In genomic region chr2:78205125-78205524, GRCm38 (mm10) we compare ENCODE assay signal across 19 mouse cellular contexts.
"Had no signal": no experiment of that assay in that cellular context is flagged by ENCODE, and none has a peak within 500 bp of the region (broad histone marks: within the 10 kb centered on the region; RNA-seq: fewer than 3 reads in every experiment).

No protein-coding gene starts in this region.

- ATAC-seq: hindbrain, embryonic 16.5 days; intestine, embryonic 15.5 days; liver, postnatal 0 days; lung, postnatal 0 days; midbrain, embryonic 15.5 days had no signal

- H3K27ac ChIP-seq: intestine, embryonic 15.5 days; kidney, embryonic 15.5 days; limb, embryonic 12.5 days; limb, embryonic 15.5 days; liver, embryonic 14.5 days; macrophage; midbrain, embryonic 12.5 days; midbrain, embryonic 15.5 days; neural tube, embryonic 13.5 days had no signal

- H3K27me3 ChIP-seq: intestine, embryonic 15.5 days; kidney, embryonic 15.5 days; limb, embryonic 12.5 days; limb, embryonic 15.5 days; midbrain, embryonic 12.5 days; midbrain, embryonic 15.5 days; neural tube, embryonic 13.5 days had no signal

- DNase-seq: kidney, postnatal 4 days; left cerebral cortex, postnatal 4 days; liver, postnatal 0 days; retina, postnatal 1 day; right cerebral cortex, postnatal 25 days; spleen, adult 18-20 months; thymus, postnatal 25 days had no signal

- H3K4me1 ChIP-seq: intestine, embryonic 15.5 days; kidney, embryonic 15.5 days; midbrain, embryonic 12.5 days; midbrain, embryonic 15.5 days; neural tube, embryonic 13.5 days had no signal

- H3K9ac ChIP-seq: intestine, embryonic 15.5 days; kidney, embryonic 15.5 days; limb, embryonic 12.5 days; limb, embryonic 15.5 days; liver, embryonic 14.5 days; liver, postnatal 0 days; midbrain, embryonic 12.5 days; midbrain, embryonic 15.5 days; neural tube, embryonic 13.5 days had no signal

- H3K36me3 ChIP-seq: intestine, embryonic 15.5 days; kidney, embryonic 15.5 days; limb, embryonic 12.5 days; limb, embryonic 15.5 days; midbrain, embryonic 12.5 days; midbrain, embryonic 15.5 days; neural tube, embryonic 13.5 days had no signal

- H3K9me3 ChIP-seq: intestine, embryonic 15.5 days; kidney, embryonic 15.5 days; limb, embryonic 12.5 days; limb, embryonic 15.5 days; midbrain, embryonic 12.5 days; midbrain, embryonic 15.5 days; neural tube, embryonic 13.5 days had no signal

- H3K4me2 ChIP-seq: intestine, embryonic 15.5 days; kidney, embryonic 15.5 days; limb, embryonic 12.5 days; limb, embryonic 15.5 days; liver, embryonic 11.5 days; midbrain, embryonic 12.5 days; midbrain, embryonic 15.5 days; neural tube, embryonic 13.5 days had no signal

- H3K4me3 ChIP-seq: intestine, embryonic 15.5 days; kidney, embryonic 15.5 days; limb, embryonic 12.5 days; limb, embryonic 15.5 days; midbrain, embryonic 12.5 days; midbrain, embryonic 15.5 days; neural tube, embryonic 13.5 days had no signal
